Mouse (Mus musculus) hindbrain, embryonic 11.5 days (tissue): ENCODE data around the gene Pdlim4. TPM values are rescaled to one million over a fixed set of nuclear protein-coding genes. Genes with fewer than 3 reads are reported as not detected.

Experiments used
- ATAC-seq: fragments of 200-750 bp; cut with Nextera tagmentation; 2 replicates; pipeline ENCODE4 v1.8.0; 2017; ENCODE audit warnings: mild to moderate bottlenecking, moderate TSS enrichment, moderate library complexity; ENCODE audit not compliant: low FRiP score
- DNase-seq: peaks from one replicate; pipeline ENCODE4 v3.0.0-alpha.2; 2015; ENCODE audit warnings: low spot score
- H3K27ac ChIP-seq: fragments of 300-500 bp; sonication (generic); 2 replicates; pipeline ENCODE4 v1.5.1; 2014; ENCODE audit warnings: mild to moderate bottlenecking, low read depth, low read length
- H3K27me3 ChIP-seq: fragments of 300-500 bp; sonication (generic); 2 replicates; pipeline ENCODE4 v1.6.1; 2014; ENCODE audit warnings: mild to moderate bottlenecking, low read length, moderate library complexity, mixed read lengths; ENCODE audit not compliant: control insufficient read depth, insufficient read depth
- H3K36me3 ChIP-seq: fragments of 300-500 bp; sonication (generic); 2 replicates; pipeline ENCODE4 v1.6.1; 2014; ENCODE audit warnings: mild to moderate bottlenecking, low read length, moderate library complexity, mixed read lengths; ENCODE audit not compliant: control insufficient read depth, insufficient read depth
- H3K4me1 ChIP-seq: fragments of 300-500 bp; sonication (generic); replicated peaks from 2 replicates; pipeline ENCODE4 v1.6.1; 2014; ENCODE audit warnings: low read length, mixed read lengths; ENCODE audit not compliant: control insufficient read depth, insufficient read depth
- H3K4me2 ChIP-seq: fragments of 300-500 bp; sonication (generic); replicated peaks from 2 replicates; pipeline ENCODE4 v1.6.1; 2014; ENCODE audit warnings: mild to moderate bottlenecking, low read depth, low read length
- H3K4me3 ChIP-seq: fragments of 300-500 bp; sonication (generic); 2 replicates; pipeline ENCODE4 v1.5.1; 2014; ENCODE audit warnings: low read depth, low read length
- H3K9ac ChIP-seq: fragments of 300-500 bp; sonication (generic); 2 replicates; pipeline ENCODE4 v1.6.1; 2014; ENCODE audit warnings: low read depth, low read length
- H3K9me3 ChIP-seq: fragments of 300-500 bp; sonication (generic); 2 replicates; pipeline ENCODE4 v1.6.1; 2016; ENCODE audit warnings: low read length; ENCODE audit not compliant: control insufficient read depth
- WGBS: fragments of 180-500 bp; shearing (Covaris S2); extraction: QIAGEN DNeasy Blood & Tissue Kit; methylation state at CpG from one replicate; pipeline ENCODE4 v1.1.7; 2014; 5-methylcytosine and 5-hydroxymethylcytosine counted together
- polyA plus RNA-seq: library from polyadenylated mRNA; unstranded; fragments of >200 nt; fragmentation: Nextera tagmentation; extraction: Ambion mirVana; gene quantifications from 2 replicates; pipeline ENCODE4 v1.2.1, GENCODE M21; 2014

Gene Pdlim4
- polyA plus RNA-seq, 1 experiment from 2014 or later = 46.4 TPM

- Histone ChIP-seq H3K4me2 (no peak overlapping the region), H3K36me3 (no peaks in the 10 kb centered on the region), H3K4me1 (no peaks in the 10 kb centered on the region), H3K4me3 (no peak overlapping the region), H3K9me3 (no peaks in the 10 kb centered on the region), H3K9ac (no peak overlapping the region), H3K27ac (no peak overlapping the region), H3K27me3 (no peaks in the 10 kb centered on the region)
- 56% methylated on average over 5 of the region's 5 CpGs for WGBS
- ATAC-seq (no peak), DNase-seq (no peak)
Observed at GRCm38 (mm10) chr11:54085816-54086215, 17.0 kb upstream of the Pdlim4 start.

GRCm38 (mm10) chr11:54084976-54085375, 16.2 kb upstream of the Pdlim4 start:
- H3K36me3 ChIP-seq = no peaks in the 10 kb centered on the region
- WGBS = 95% methylated on average over 1 of the region's 1 CpGs
- H3K9ac ChIP-seq = no peak overlapping the region
- no peak overlapping the region for H3K4me3 ChIP-seq
- no peak overlapping the region for H3K27ac ChIP-seq
- H3K27me3 ChIP-seq = no peaks in the 10 kb centered on the region
- H3K9me3 ChIP-seq = no peaks in the 10 kb centered on the region
- H3K4me2 ChIP-seq = no peak overlapping the region
- ATAC-seq = no peak
- DNase-seq = no peak
- H3K4me1 ChIP-seq = no peaks in the 10 kb centered on the region

GRCm38 (mm10) chr11:54082725-54083124, 13.9 kb upstream of the Pdlim4 start:
- ATAC-seq (no peak), DNase-seq (no peak)
- Histone ChIP-seq H3K9me3 (no peaks in the 10 kb centered on the region), H3K4me1 (no peaks in the 10 kb centered on the region), H3K27ac (no peak overlapping the region), H3K4me2 (no peak overlapping the region), H3K9ac (no peak overlapping the region), H3K36me3 (no peaks in the 10 kb centered on the region), H3K27me3 (no peaks in the 10 kb centered on the region), H3K4me3 (no peak overlapping the region)
- 89% methylated on average over 5 of the region's 5 CpGs for WGBS

- Histone ChIP-seq H3K9ac (no peak overlapping the region), H3K36me3 (no peaks in the 10 kb centered on the region), H3K27ac (no peak overlapping the region), H3K4me2 (no peak overlapping the region), H3K9me3 (no peaks in the 10 kb centered on the region), H3K4me3 (no peak overlapping the region), H3K27me3 (no peaks in the 10 kb centered on the region), H3K4me1 (no peaks in the 10 kb centered on the region)
- 43% methylated on average over 6 of the region's 7 CpGs for WGBS
- no peak for DNase-seq
- ATAC-seq = no peak
Observed at GRCm38 (mm10) chr11:54080435-54080834, 11.6 kb upstream of the Pdlim4 start.

GRCm38 (mm10) chr11:54076101-54076500, 7.3 kb upstream of the Pdlim4 start:
- Histone ChIP-seq H3K9ac (no peak overlapping the region), H3K27me3 (no peaks in the 10 kb centered on the region), H3K4me1 (no peaks in the 10 kb centered on the region), H3K27ac (no peak overlapping the region), H3K4me2 (no peak overlapping the region), H3K4me3 (no peak overlapping the region), H3K9me3 (no peaks in the 10 kb centered on the region), H3K36me3 (no peaks in the 10 kb centered on the region)
- no peak for DNase-seq
- 97% methylated on average over 1 of the region's 1 CpGs for WGBS
- ATAC-seq = no peak

GRCm38 (mm10) chr11:54075353-54075752, 6.5 kb upstream of the Pdlim4 start:
- H3K4me2 ChIP-seq = no peak overlapping the region
- DNase-seq (no peak), ATAC-seq (no peak)
- no peaks in the 10 kb centered on the region for H3K36me3 ChIP-seq
- H3K27ac ChIP-seq = no peak overlapping the region
- no peaks in the 10 kb centered on the region for H3K4me1 ChIP-seq
- H3K4me3 ChIP-seq = no peak overlapping the region
- no peaks in the 10 kb centered on the region for H3K27me3 ChIP-seq
- no peak overlapping the region for H3K9ac ChIP-seq
- H3K9me3 ChIP-seq = no peaks in the 10 kb centered on the region
- WGBS = 63% methylated on average over 6 of the region's 6 CpGs

GRCm38 (mm10) chr11:54073291-54073690, 4.5 kb upstream of the Pdlim4 start:
- H3K27me3 ChIP-seq = no peaks in the 10 kb centered on the region
- no peak overlapping the region for H3K4me3 ChIP-seq
- H3K27ac ChIP-seq = no peak overlapping the region
- no peaks in the 10 kb centered on the region for H3K36me3 ChIP-seq
- H3K9ac ChIP-seq = no peak overlapping the region
- H3K4me2 ChIP-seq = no peak overlapping the region
- WGBS = 44% methylated on average over 4 of the region's 4 CpGs
- DNase-seq (no peak), ATAC-seq (no peak)
- H3K9me3 ChIP-seq = no peaks in the 10 kb centered on the region
- no peaks in the 10 kb centered on the region for H3K4me1 ChIP-seq

GRCm38 (mm10) chr11:54071726-54072445, 3.1 kb upstream of the Pdlim4 start:
- no peak overlapping the region for H3K4me3 ChIP-seq
- no peaks in the 10 kb centered on the region for H3K27me3 ChIP-seq
- no peaks in the 10 kb centered on the region for H3K36me3 ChIP-seq
- ATAC-seq = no peak
- no peak overlapping the region for H3K4me2 ChIP-seq
- no peak for DNase-seq
- H3K9me3 ChIP-seq = no peaks in the 10 kb centered on the region
- H3K27ac ChIP-seq = no peak overlapping the region
- H3K4me1 ChIP-seq = no peaks in the 10 kb centered on the region
- H3K9ac ChIP-seq = no peak overlapping the region
- 92% methylated on average over 5 of the region's 5 CpGs for WGBS

- DNase-seq = peak; percentile 29
- peak overlapping the region; percentile 72 for H3K4me2 ChIP-seq
- H3K9ac ChIP-seq = peak overlapping the region; percentile 75; the same call in 1 of the 2 replicates
- H3K27ac ChIP-seq = no peak overlapping the region
- H3K27me3 ChIP-seq = no peaks in the 10 kb centered on the region
- H3K36me3 ChIP-seq = no peaks in the 10 kb centered on the region
- 43% methylated on average over 4 of the region's 4 CpGs for WGBS
- H3K9me3 ChIP-seq = no peaks in the 10 kb centered on the region
- no peaks in the 10 kb centered on the region for H3K4me1 ChIP-seq
- H3K4me3 ChIP-seq = peak overlapping the region; percentile 54
- no peak for ATAC-seq
Observed at GRCm38 (mm10) chr11:54067996-54068519, 756 bp downstream of the Pdlim4 start.
